Mouse (Mus musculus) brain, embryonic 14.5 days (tissue): Measurements from ENCODE around the gene Dcaf12l1. TPM values are rescaled to one million over a fixed set of nuclear protein-coding genes. Genes with fewer than 3 reads are reported as not detected.
"Not testable (repeated sequence)": the region's sequence is repeated elsewhere in the genome, so short reads cannot be mapped to it uniquely, and the experiment has no call there.

Experiments
- DNase-seq: peaks from one replicate; pipeline ENCODE4 v3.0.0-alpha.2; 2011; ENCODE audit warnings: low read depth
- CTCF ChIP-seq: fragments of 200-500 bp; IDR thresholded peaks from 2 replicates; pipeline ENCODE4 v1.5.1; 2012; ENCODE audit warnings: inconsistent platforms, mild to moderate bottlenecking, moderate library complexity, borderline replicate concordance; ENCODE audit not compliant: insufficient read depth, insufficient read length; ENCODE audit errors: extremely low read depth
- POLR2A ChIP-seq: fragments of 200-500 bp; IDR thresholded peaks from 2 replicates; pipeline ENCODE4 v1.6.1; 2012; ENCODE audit warnings: mild to moderate bottlenecking, inconsistent platforms, borderline replicate concordance; ENCODE audit not compliant: poor library complexity, insufficient read depth, insufficient read length, severe bottlenecking; ENCODE audit errors: extremely low read depth
- polyA plus RNA-seq: library from polyadenylated mRNA; depleted of rRNA; stranded (reverse); fragments of >200 nt; gene quantifications from 2 replicates; pipeline ENCODE4 v1.2.3, GENCODE M21; 2012; rRNA removed

Dcaf12l1 gene
- polyA plus RNA-seq = 7.2 and 9.3 TPM in 2 replicates

- TF ChIP-seq POLR2A (no peak), CTCF (peak; percentile 39; the same call in 1 of the 2 replicates)
- DNase-seq = peak; percentile 78
Measured at GRCm38 (mm10) chrX:44789761-44790411, at the start of gene Dcaf12l1. Gene Dcaf12l1 (minus strand): TSS chrX:44790197.

GRCm38 (mm10) chrX:44809356-44809755 is 19.4 kb upstream of the Dcaf12l1 start:
- not testable (repeated sequence) for DNase-seq

- DNase-seq = peak; percentile 20
- TF ChIP-seq CTCF = no peak
- no peak for TF ChIP-seq POLR2A
Measured at GRCm38 (mm10) chrX:44789036-44789760, 799 bp downstream of the Dcaf12l1 start.
